8 mouse cellular contexts compared by ENCODE assay signal in the genomic region with DNA sequence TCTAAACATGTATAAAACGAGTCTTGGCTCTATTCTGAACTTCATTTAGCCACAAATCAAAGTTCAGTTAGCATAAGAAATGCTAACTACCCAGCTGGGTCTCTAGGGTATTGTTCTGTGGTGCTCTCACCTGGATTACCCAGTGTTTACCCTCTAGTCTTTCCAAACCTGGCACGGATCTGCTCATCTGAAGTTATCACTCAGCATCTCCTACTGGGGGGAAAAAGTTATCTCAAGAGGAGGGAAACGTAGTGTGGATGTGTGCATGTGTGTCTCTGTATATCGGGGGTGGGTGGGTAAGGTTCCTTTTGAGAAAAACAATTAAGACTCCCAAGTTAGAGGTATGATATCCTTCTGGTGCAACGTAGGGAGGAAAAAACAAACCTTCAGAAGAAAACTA. TPM values are rescaled to one million over a fixed set of nuclear protein-coding genes. Genes with fewer than 3 reads are reported as not detected.
DNase-seq lines count a peak whose midpoint lies in the region; ATAC-seq and TF ChIP-seq lines count a peak whose summit lies in the region.

No protein-coding gene starts in this region.

- TF ChIP-seq EP300 in heart, postnatal 0 days (IDR thresholded peaks at IDR 0.05; ENCODE audit: low read depth): no peak

- peak overlapping the region; percentile 62 for H3K4me3 ChIP-seq in heart, postnatal 0 days (ENCODE audit: low read depth, low read length)
- H3K4me3 ChIP-seq in bone marrow, adult 2 months (replicated peaks; ENCODE audit: control insufficient read depth, low read depth, low read length): peak overlapping the region; percentile 54
- H3K4me3 ChIP-seq in hindbrain, embryonic 16.5 days (ENCODE audit: low read length): peak overlapping the region; percentile 72
- H3K4me3 ChIP-seq in midbrain, embryonic 15.5 days: peak overlapping the region; percentile 60

- peaks cover 6% of the 10 kb centered on the region; the same call in 1 of the 2 replicates for H3K36me3 ChIP-seq in heart, postnatal 0 days (replicated peaks; ENCODE audit: control insufficient read depth, insufficient read depth, low read length)
- peaks cover 8% of the 10 kb centered on the region for H3K36me3 ChIP-seq in hindbrain, embryonic 16.5 days (ENCODE audit: control insufficient read depth, insufficient read depth, low read length)
- peaks cover 10% of the 10 kb centered on the region; the same call in 1 of the 2 replicates for H3K36me3 ChIP-seq in midbrain, embryonic 15.5 days (replicated peaks)

- no peak for TF ChIP-seq CTCF in heart, postnatal 0 days (IDR thresholded peaks at IDR 0.05; ENCODE audit: low read depth)
- TF ChIP-seq CTCF in bone marrow, adult 2 months (IDR thresholded peaks at IDR 0.05; ENCODE audit: control insufficient read depth, insufficient read depth, low read length): no peak

- no peak overlapping the region for H3K9ac ChIP-seq in heart, postnatal 0 days (replicated peaks; ENCODE audit: low read depth, low read length)
- peak overlapping the region; percentile 29; the same call in 1 of the 2 replicates for H3K9ac ChIP-seq in hindbrain, embryonic 16.5 days (ENCODE audit: low read depth, low read length)
- H3K9ac ChIP-seq in midbrain, embryonic 15.5 days: peak overlapping the region; percentile 70; the same call in 1 of the 2 replicates

- no peak for ATAC-seq in heart, postnatal 0 days (ENCODE audit: insufficient read depth, low read depth)
- no peak for ATAC-seq in hindbrain, embryonic 16.5 days
- ATAC-seq in midbrain, embryonic 15.5 days (replicated peaks): no peak

- H3K4me2 ChIP-seq in heart, postnatal 0 days (ENCODE audit: low read depth, low read length): peak overlapping the region; percentile 72
- H3K4me2 ChIP-seq in hindbrain, embryonic 16.5 days (ENCODE audit: low read length): peak overlapping the region; percentile 97
- peak overlapping the region; percentile 94 for H3K4me2 ChIP-seq in midbrain, embryonic 15.5 days

- intact Hi-C loops in heart, postnatal 36 days (cut with DNase I): no loop called here

- TF ChIP-seq POLR2A in bone marrow, adult 2 months (IDR thresholded peaks at IDR 0.05; ENCODE audit: borderline replicate concordance, control insufficient read depth, low read depth, low read length): no peak

- H3K9me3 ChIP-seq in heart, postnatal 0 days (replicated peaks; ENCODE audit: control insufficient read depth, low read length): no peaks in the 10 kb centered on the region; the same call in 1 of the 2 replicates
- H3K9me3 ChIP-seq in hindbrain, embryonic 16.5 days (ENCODE audit: control insufficient read depth, low read length): no peaks in the 10 kb centered on the region; the same call in 1 of the 2 replicates
- no peaks in the 10 kb centered on the region for H3K9me3 ChIP-seq in midbrain, embryonic 15.5 days

- WGBS in heart, postnatal 0 days: 45% methylated on average over 5 of the region's 5 CpGs
- 59% methylated on average over 5 of the region's 5 CpGs for WGBS in bone marrow, adult 2 months
- WGBS in hindbrain, embryonic 16.5 days: 25% methylated on average over 5 of the region's 5 CpGs
- WGBS in midbrain, embryonic 15.5 days: 21% methylated on average over 5 of the region's 5 CpGs

- no peaks in the 10 kb centered on the region for H3K4me1 ChIP-seq in heart, postnatal 0 days (ENCODE audit: control insufficient read depth, insufficient read depth)
- H3K4me1 ChIP-seq in bone marrow, adult 2 months (ENCODE audit: control insufficient read depth, insufficient read depth, low read length): no peaks in the 10 kb centered on the region; the same call in 1 of the 2 replicates
- H3K4me1 ChIP-seq in hindbrain, embryonic 16.5 days (ENCODE audit: control insufficient read depth, insufficient read depth, low read depth, low read length): peaks cover 21% of the 10 kb centered on the region
- peaks cover 23% of the 10 kb centered on the region for H3K4me1 ChIP-seq in midbrain, embryonic 15.5 days

- no peak for DNase-seq in heart, postnatal 0 days (ENCODE audit: low spot score)
- DNase-seq in heart, postnatal 36 days: no peak
- DNase-seq in cerebellum, adult 18-20 months: no peak
- no peak for DNase-seq in thymus, postnatal 25 days
- DNase-seq in adrenal gland, postnatal 10 days: no peak

- H3K27ac ChIP-seq in heart, postnatal 0 days (ENCODE audit: low read depth): no peak overlapping the region
- H3K27ac ChIP-seq in bone marrow, adult 2 months (ENCODE audit: control insufficient read depth, insufficient read depth, low read depth, low read length, poor library complexity): no peak overlapping the region
- H3K27ac ChIP-seq in hindbrain, embryonic 16.5 days (ENCODE audit: low read depth, low read length): no peak overlapping the region
- H3K27ac ChIP-seq in midbrain, embryonic 15.5 days: 0 out of 2 replicates have a peak overlapping the region, but pooled peaks have one; percentile 89

- H3K27me3 ChIP-seq in heart, postnatal 0 days (ENCODE audit: control insufficient read depth, insufficient read depth, low read length): no peaks in the 10 kb centered on the region
- no peaks in the 10 kb centered on the region for H3K27me3 ChIP-seq in hindbrain, embryonic 16.5 days (replicated peaks; ENCODE audit: control insufficient read depth, insufficient read depth, low read length)
- H3K27me3 ChIP-seq in midbrain, embryonic 15.5 days (replicated peaks): no peaks in the 10 kb centered on the region

RNA-seq across cellular contexts. Expression of gene Agpat4, which starts 1.8 kb away (rescaled TPM):
- total RNA-seq in heart, postnatal 0 days (2014; rRNA removed; ENCODE audit: low replicate concordance): 11.9 and 13.4 TPM in 2 replicates
- polyA plus RNA-seq in heart, postnatal 0 days (2015; fragmentation: Nextera tagmentation; extraction: Ambion mirVana): 7.0 and 9.2 TPM in 2 replicates
- total RNA-seq in heart, postnatal 36 days (2021): 1 to 10 TPM; 3.8 to 5.1 TPM
- 30.2 and 30.3 TPM in 2 replicates for polyA plus RNA-seq in bone marrow, adult 2 months (2011; ENCODE audit: insufficient read depth, insufficient read length, low replicate concordance, missing spikeins)
- 65.2 and 71.2 TPM in 2 replicates for polyA plus RNA-seq in hindbrain, embryonic 16.5 days (2015; fragmentation: Nextera tagmentation; extraction: Ambion mirVana)
- polyA plus RNA-seq in midbrain, embryonic 15.5 days (2015; fragmentation: Nextera tagmentation; extraction: Ambion mirVana): 62.0 and 65.7 TPM in 2 replicates
- 10 to 100 TPM; 19.9 to 21.0 TPM for total RNA-seq in adrenal gland, postnatal 10 days (2021)
